Mouse (Mus musculus): Measurements from ENCODE around the gene Porcn. TPM values are rescaled to one million over a fixed set of nuclear protein-coding genes. Genes with fewer than 3 reads are reported as not detected.

Gene Porcn
- polyA plus RNA-seq, 1 experiment from 2014 or later = 23.8 TPM

DNA sequence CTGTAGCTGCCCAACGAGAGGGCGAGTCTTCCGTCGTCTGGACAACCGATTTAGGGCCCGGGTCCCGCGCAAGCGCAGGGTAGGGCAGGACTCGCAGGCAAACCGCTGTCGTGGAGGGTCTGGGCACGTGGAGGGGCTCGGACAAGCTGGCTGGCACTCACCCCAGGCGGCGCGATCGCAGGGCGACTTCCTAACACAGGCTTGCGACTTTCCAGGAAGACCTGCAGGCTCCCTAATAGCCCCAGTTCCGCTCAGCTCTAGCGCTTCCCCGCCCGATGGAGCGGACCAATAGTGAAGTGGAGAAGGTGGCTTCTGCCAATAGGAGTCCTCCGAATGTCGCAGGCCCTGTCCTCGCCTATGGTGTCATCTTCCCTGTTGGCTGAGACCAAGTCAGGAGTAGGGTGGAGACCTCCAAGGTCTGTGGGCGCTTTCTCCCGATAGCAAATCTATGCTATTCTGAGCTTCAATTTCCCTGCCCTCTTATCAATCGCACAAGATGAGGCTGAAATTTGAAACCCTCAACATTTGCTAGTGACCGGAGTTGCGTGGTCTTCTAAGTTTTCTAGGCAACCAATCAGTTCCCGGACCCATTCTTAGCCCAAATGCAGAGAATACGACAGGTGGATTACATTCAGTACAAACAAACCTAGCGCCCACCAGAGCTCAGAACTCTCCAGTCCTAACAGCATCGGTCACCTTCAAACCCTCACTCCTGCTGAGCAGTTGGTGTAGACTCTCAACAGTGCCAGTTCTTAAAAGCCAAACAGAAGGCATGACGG lies 13.5 kb downstream of the Porcn start:
- peak overlapping the region; percentile 33 for H3K4me3 ChIP-seq (ENCODE audit: low read depth, low read length)
- DNase-seq (ENCODE audit: low spot score) (peak; percentile 81), ATAC-seq (ENCODE audit: insufficient read depth, low FRiP score, low TSS enrichment) (peak; percentile 98)
- H3K27ac ChIP-seq (ENCODE audit: low read depth, low read length) = peak overlapping the region; percentile 7; the same call in 1 of the 2 replicates
- H3K4me1 ChIP-seq (ENCODE audit: control insufficient read depth, insufficient read depth, low read length) = no peaks in the 10 kb centered on the region
- H3K36me3 ChIP-seq (ENCODE audit: control insufficient read depth, insufficient read depth, low read length) = no peaks in the 10 kb centered on the region
- WGBS = 10% methylated on average over 38 of the region's 38 CpGs
- peak overlapping the region; percentile 52 for H3K4me2 ChIP-seq (ENCODE audit: low read depth)
- H3K9ac ChIP-seq (ENCODE audit: low read length) = peak overlapping the region; percentile 59
- H3K9me3 ChIP-seq (ENCODE audit: control insufficient read depth, low read length) = no peaks in the 10 kb centered on the region
- no peaks in the 10 kb centered on the region for H3K27me3 ChIP-seq (ENCODE audit: control insufficient read depth, insufficient read depth, low read length)

DNA sequence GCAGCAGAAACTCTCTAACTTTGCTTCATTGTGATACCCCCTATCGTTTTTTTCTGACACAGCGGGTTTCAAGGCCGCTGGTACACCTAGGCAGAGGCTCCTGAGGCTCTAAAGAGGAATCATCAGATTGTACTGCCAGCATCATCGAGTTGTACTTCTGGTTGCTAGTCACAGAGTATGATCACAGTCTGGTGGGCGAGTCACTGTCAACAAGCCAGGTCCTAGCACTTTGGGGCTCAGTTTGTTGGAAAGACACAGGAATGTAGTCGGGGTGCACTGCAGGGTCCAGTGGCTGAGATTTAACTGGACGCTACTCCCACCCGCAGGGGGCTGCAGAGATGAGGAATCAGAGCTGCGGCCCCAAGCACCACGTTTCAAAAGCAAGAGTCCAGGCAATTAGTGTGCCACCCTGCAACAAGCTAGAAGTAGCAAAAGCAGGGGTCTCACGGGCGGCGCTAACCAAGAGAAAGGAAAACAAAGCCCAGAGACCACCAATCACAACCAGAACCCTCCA lies 14.1 kb downstream of the Porcn start:
- H3K36me3 ChIP-seq (ENCODE audit: control insufficient read depth, insufficient read depth, low read length) = no peaks in the 10 kb centered on the region
- H3K4me2 ChIP-seq (ENCODE audit: low read depth) = peak overlapping the region; percentile 52
- H3K27me3 ChIP-seq (ENCODE audit: control insufficient read depth, insufficient read depth, low read length) = no peaks in the 10 kb centered on the region
- DNase-seq (ENCODE audit: low spot score) (no peak), ATAC-seq (ENCODE audit: insufficient read depth, low FRiP score, low TSS enrichment) (no peak; the same call in 1 of the 2 replicates)
- peak overlapping the region; percentile 33 for H3K4me3 ChIP-seq (ENCODE audit: low read depth, low read length)
- WGBS = 21% methylated on average over 13 of the region's 13 CpGs
- peak overlapping the region; percentile 59 for H3K9ac ChIP-seq (ENCODE audit: low read length)
- peak overlapping the region; percentile 7; the same call in 1 of the 2 replicates for H3K27ac ChIP-seq (ENCODE audit: low read depth, low read length)
- no peaks in the 10 kb centered on the region for H3K4me1 ChIP-seq (ENCODE audit: control insufficient read depth, insufficient read depth, low read length)
- no peaks in the 10 kb centered on the region for H3K9me3 ChIP-seq (ENCODE audit: control insufficient read depth, low read length)

DNA sequence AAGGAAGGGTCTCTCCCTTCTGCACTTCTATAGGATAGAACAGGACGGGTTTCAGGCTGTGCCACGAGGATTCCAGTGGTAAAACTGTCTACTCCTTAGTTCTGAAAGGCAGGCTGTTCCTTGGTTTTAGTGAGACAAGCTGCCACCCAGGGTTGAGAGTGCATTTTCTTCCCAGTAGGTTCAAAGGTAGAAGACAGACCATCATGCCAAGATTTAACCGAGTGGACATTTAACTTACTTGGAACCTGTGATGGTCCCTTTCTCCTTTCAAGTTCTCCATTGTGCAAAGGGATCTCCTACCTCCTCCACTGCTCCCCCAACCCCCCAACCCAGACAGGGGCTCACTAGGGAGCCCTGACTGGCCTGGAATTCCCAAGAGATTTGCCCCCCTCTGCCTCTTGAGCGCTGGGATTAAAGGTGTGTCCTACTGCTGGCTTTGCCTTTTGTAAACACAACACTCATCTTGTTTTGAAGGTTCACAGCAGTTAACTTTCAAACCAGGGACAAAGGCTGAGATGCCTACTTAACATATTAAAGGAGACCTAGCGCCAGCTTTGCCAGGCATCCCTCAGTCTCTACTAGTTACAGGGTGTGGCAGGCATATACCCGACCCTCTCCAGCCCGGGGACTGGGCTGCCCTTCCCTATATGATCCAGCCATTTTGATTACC lies 23.3 kb downstream of the Porcn start:
- H3K4me2 ChIP-seq (ENCODE audit: low read depth) = no peak overlapping the region
- no peak overlapping the region for H3K27ac ChIP-seq (ENCODE audit: low read depth, low read length)
- DNase-seq (ENCODE audit: low spot score) (no peak), ATAC-seq (ENCODE audit: insufficient read depth, low FRiP score, low TSS enrichment) (no peak)
- H3K9ac ChIP-seq (ENCODE audit: low read length) = no peak overlapping the region
- no peaks in the 10 kb centered on the region for H3K36me3 ChIP-seq (ENCODE audit: control insufficient read depth, insufficient read depth, low read length)
- 18% methylated on average over 7 of the region's 7 CpGs for WGBS
- H3K4me3 ChIP-seq (ENCODE audit: low read depth, low read length) = no peak overlapping the region
- peaks cover 3% of the 10 kb centered on the region; the same call in 1 of the 2 replicates for H3K9me3 ChIP-seq (ENCODE audit: control insufficient read depth, low read length)
- H3K4me1 ChIP-seq (ENCODE audit: control insufficient read depth, insufficient read depth, low read length) = no peaks in the 10 kb centered on the region
- no peaks in the 10 kb centered on the region for H3K27me3 ChIP-seq (ENCODE audit: control insufficient read depth, insufficient read depth, low read length)

DNA sequence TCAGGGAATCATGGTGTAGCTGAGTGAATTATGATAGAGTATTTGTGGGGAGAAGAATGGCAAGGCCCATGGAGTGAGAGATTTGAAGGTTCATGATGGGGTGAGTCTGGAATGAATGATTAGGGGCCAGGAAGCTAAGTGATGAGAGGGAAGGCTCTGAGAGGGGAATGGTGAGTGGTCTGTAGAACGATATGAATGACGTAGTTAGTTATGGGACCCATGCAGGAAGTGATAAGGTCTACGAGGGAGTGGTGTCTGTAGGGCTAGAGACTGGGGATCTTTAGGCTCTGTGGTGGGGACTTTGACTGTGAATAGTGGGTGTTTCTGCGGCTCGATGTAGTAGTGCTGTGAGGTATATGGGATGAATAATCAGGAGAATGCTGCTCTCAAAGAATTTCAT lies 26.7 kb downstream of the Porcn start:
- no peak overlapping the region for H3K4me2 ChIP-seq (ENCODE audit: low read depth)
- DNase-seq (ENCODE audit: low spot score) (no peak), ATAC-seq (ENCODE audit: insufficient read depth, low FRiP score, low TSS enrichment) (no peak)
- no peaks in the 10 kb centered on the region for H3K4me1 ChIP-seq (ENCODE audit: control insufficient read depth, insufficient read depth, low read length)
- H3K9ac ChIP-seq (ENCODE audit: low read length) = no peak overlapping the region
- 93% methylated on average over 5 of the region's 5 CpGs for WGBS
- no peak overlapping the region for H3K27ac ChIP-seq (ENCODE audit: low read depth, low read length)
- H3K9me3 ChIP-seq (ENCODE audit: control insufficient read depth, low read length) = no peaks in the 10 kb centered on the region
- no peaks in the 10 kb centered on the region for H3K36me3 ChIP-seq (ENCODE audit: control insufficient read depth, insufficient read depth, low read length)
- H3K27me3 ChIP-seq (ENCODE audit: control insufficient read depth, insufficient read depth, low read length) = no peaks in the 10 kb centered on the region
- H3K4me3 ChIP-seq (ENCODE audit: low read depth, low read length) = no peak overlapping the region

DNA sequence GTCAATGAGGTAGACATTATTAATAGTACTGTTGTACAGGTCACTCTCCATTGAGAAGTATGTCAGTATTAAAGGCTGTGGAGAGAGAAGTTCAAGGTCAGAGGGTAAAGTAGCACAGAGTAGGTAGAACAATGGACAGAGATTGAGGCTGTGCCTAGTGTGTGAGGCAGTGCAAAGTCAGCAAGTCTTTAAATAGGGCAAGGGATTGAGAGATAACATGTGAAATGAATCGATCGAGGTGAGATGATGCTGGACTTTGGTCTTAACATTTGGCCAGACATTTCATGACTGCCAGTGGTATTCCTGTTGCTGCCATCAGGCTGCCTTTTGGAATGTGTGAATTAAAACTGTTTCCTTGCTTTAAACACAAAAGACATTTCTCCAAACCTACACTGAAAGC lies 27.5 kb downstream of the Porcn start:
- H3K9ac ChIP-seq (ENCODE audit: low read length) = no peak overlapping the region
- no peaks in the 10 kb centered on the region for H3K9me3 ChIP-seq (ENCODE audit: control insufficient read depth, low read length)
- no peak overlapping the region for H3K4me2 ChIP-seq (ENCODE audit: low read depth)
- ATAC-seq (ENCODE audit: insufficient read depth, low FRiP score, low TSS enrichment) = no peak
- H3K36me3 ChIP-seq (ENCODE audit: control insufficient read depth, insufficient read depth, low read length) = no peaks in the 10 kb centered on the region
- no peaks in the 10 kb centered on the region for H3K4me1 ChIP-seq (ENCODE audit: control insufficient read depth, insufficient read depth, low read length)
- no peak for DNase-seq (ENCODE audit: low spot score)
- H3K27ac ChIP-seq (ENCODE audit: low read depth, low read length) = no peak overlapping the region
- no peak overlapping the region for H3K4me3 ChIP-seq (ENCODE audit: low read depth, low read length)
- H3K27me3 ChIP-seq (ENCODE audit: control insufficient read depth, insufficient read depth, low read length) = no peaks in the 10 kb centered on the region
- 90% methylated on average over 2 of the region's 2 CpGs for WGBS

DNA sequence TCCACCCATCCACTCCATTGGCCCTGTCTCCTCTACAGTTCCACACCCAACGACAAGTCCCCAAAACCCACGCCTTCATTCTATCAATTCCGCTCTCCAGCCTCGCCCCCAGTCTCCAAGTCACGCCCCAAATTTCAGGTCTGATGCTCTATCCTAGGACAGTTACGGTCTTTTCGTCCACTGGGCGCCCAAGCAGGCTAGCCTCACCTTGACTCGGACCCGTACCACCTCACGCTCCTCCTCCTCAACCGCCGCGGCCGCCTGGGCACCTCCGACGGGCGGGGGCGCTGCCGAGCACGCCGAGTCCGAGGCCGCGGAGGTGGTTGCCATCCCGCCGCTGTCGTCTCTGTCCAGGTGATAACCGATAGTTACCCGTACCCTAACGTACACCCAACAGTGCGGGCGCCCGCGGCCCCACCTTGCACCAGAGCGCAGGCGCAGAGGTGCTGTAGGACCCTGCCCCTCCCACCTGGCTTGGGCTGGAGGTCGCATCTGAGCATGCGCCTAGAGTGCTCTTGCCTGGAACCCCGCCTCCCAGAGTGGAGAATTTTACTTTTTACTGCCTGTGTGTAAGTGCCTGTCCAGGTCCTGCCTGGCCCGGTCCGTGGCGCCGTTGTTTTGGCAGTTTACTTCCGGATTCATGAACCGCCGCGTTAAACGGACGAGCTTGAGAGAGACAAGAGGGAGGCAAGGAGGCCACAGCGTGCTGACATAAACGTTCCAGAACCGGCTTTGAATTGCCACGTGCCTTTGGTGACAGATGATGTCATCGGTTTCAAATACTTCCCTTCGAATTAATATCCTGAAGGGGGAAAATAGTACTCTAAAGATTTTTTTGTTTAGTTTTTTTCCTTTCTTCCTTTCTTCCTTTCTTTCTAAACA lies 30.6 kb downstream of the Porcn start, which contains the start of gene Tbc1d25:
Gene Tbc1d25, minus strand, starts transcription at position 678 of the 882 bp plus-strand sequence.
- H3K4me1 ChIP-seq (ENCODE audit: control insufficient read depth, insufficient read depth, low read length) = no peaks in the 10 kb centered on the region
- peak within 1 kb of the TSS; percentile 54 for H3K4me3 ChIP-seq (ENCODE audit: low read depth, low read length)
- 13% methylated on average over 56 of the region's 56 CpGs for WGBS
- H3K27ac ChIP-seq (ENCODE audit: low read depth, low read length) = no peak within 1 kb of the TSS
- H3K9me3 ChIP-seq (ENCODE audit: control insufficient read depth, low read length) = no peaks in the 10 kb centered on the region
- ATAC-seq (ENCODE audit: insufficient read depth, low FRiP score, low TSS enrichment) (peak; percentile 82), DNase-seq (ENCODE audit: low spot score) (peak; percentile 81)
- peak within 1 kb of the TSS; percentile 53 for H3K9ac ChIP-seq (ENCODE audit: low read length)
- peak within 1 kb of the TSS; percentile 51 for H3K4me2 ChIP-seq (ENCODE audit: low read depth)
- no peaks in the 10 kb centered on the region for H3K36me3 ChIP-seq (ENCODE audit: control insufficient read depth, insufficient read depth, low read length)
- no peaks in the 10 kb centered on the region for H3K27me3 ChIP-seq (ENCODE audit: control insufficient read depth, insufficient read depth, low read length)

DNA sequence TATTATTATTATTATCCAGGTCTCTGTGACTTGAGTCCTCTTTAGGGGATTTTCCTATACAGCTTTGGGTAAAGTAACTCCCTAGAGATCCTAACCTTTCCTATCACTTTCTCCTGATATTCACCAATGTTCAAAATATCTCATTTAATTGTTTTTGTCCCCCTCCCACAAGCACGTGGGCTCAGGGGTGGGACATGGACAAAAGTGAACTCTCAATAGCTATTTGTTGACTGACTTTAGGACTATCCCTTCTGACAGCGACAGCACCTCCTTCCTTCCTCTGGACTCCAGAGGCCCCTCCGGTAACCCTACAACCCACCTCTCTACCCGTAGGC lies 31.2 kb downstream of the Porcn start:
- Histone ChIP-seq H3K4me2 (ENCODE audit: low read depth) (peak overlapping the region; percentile 51), H3K27me3 (ENCODE audit: control insufficient read depth, insufficient read depth, low read length) (no peaks in the 10 kb centered on the region), H3K9me3 (ENCODE audit: control insufficient read depth, low read length) (no peaks in the 10 kb centered on the region), H3K9ac (ENCODE audit: low read length) (peak overlapping the region; percentile 53), H3K4me1 (ENCODE audit: control insufficient read depth, insufficient read depth, low read length) (no peaks in the 10 kb centered on the region), H3K36me3 (ENCODE audit: control insufficient read depth, insufficient read depth, low read length) (no peaks in the 10 kb centered on the region), H3K27ac (ENCODE audit: low read depth, low read length) (no peak overlapping the region), H3K4me3 (ENCODE audit: low read depth, low read length) (peak overlapping the region; percentile 54)
- DNase-seq (ENCODE audit: low spot score) (no peak), ATAC-seq (ENCODE audit: insufficient read depth, low FRiP score, low TSS enrichment) (no peak)
- WGBS = 16% methylated on average over 4 of the region's 4 CpGs

Measured in neural tube, embryonic 11.5 days (tissue).